Mouse (Mus musculus) adrenal gland, adult 18-20 months (tissue): ENCODE results near the gene Itpr3. TPM values are rescaled to one million over a fixed set of nuclear protein-coding genes. Genes with fewer than 3 reads are reported as not detected.

ENCODE experiments used
- DNase-seq, 2 experiments: peaks; one replicate each; pipeline ENCODE4 v3.0.0; 2021 to 2022; ENCODE audit warnings: low spot score in 2 of 2
- total RNA-seq, 2 experiments: library from RNA; stranded (reverse); gene quantifications; 1 replicate in 1 of 2; 2 replicates in 1 of 2; pipeline ENCODE4 v1.2.3; 2021

Itpr3 gene
- total RNA-seq, 2 experiments from 2014 or later: 5.5 to 6.2 TPM

DNA sequence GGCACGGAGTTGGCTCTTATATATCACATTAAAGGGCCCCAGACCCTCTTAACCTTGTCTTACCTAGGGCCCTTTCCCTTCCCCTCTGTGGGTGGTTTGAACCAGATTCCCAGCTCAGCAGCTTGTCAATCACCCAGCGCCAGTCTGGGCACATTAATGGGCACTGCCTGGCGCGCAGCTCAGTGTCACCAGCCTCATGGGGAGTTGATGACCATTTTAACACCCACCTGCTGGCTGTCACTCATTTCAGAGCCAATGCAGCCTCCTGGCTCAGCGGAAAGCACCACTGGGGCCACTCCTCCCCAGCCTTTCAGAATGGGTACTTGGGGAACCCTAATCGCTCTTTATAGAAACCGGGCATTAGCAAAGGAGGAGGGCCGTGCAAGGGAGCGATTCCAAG is 81.3 kb downstream of the Itpr3 start:
- no peak for DNase-seq

DNA sequence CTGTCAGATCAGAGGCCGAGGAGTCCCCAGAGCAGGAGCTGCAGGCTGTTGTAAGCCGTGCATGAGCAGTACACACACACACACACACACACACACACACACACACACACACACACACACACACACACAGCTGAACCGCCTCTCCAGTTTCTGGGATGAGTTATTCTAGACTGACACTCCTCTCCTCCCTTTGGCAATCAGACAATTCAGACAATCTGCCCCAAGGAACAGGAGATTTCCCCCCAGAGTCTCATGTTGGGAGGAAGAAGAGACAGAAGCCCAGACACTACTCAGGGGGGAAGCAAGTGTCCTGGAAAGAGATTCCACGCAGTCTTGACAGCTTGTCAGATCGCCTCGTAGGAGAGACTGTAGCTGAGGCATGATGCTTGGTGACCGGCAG is 82.2 kb downstream of the Itpr3 start:
- DNase-seq: no peak

DNA sequence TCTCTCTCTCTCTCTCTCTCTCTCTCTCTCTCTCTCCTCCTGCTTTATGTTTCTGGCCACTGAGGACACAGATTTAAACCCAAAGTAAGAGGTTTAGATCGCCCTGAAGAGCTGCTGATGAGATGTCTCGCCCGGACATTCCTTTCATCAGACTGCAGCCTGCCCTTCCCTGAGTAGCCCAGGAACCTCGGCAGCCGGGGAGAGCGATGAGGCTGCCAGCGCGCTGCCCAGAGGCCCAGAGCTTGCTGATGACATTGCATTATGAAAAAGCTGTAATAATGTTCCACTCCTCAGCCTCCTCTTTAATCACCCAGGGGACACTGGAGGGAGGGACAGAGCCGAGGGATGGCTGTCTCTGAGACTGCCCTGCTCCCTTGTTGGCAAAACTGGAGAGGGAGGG is 83.2 kb downstream of the Itpr3 start:
- no peak for DNase-seq

DNA sequence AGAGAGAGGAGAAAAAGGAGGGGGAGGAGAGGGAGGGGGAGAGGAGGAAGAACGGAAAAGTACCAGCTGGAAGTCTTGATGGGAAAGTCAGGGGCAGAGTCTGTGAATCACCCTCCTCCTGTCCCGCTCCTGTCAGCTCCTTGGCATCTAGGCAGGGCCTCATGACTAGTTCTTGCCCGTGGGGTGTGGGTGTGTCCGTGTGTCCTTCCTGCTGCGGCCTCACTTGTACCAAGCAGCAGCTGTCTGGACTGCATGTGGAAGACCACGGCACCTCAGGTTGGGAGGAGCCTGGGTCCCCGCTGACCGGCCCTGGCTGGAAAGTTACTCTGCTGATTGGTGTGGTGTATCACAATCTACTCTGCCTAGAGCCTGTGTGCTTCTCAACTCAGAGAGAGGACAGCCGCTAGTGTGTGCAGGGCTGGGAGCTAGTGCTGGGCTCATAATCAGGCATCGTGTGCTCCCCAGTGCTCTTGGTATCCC is 84.9 kb downstream of the Itpr3 start:
- peak in 1 of 2 experiments; percentile 61 for DNase-seq

DNA sequence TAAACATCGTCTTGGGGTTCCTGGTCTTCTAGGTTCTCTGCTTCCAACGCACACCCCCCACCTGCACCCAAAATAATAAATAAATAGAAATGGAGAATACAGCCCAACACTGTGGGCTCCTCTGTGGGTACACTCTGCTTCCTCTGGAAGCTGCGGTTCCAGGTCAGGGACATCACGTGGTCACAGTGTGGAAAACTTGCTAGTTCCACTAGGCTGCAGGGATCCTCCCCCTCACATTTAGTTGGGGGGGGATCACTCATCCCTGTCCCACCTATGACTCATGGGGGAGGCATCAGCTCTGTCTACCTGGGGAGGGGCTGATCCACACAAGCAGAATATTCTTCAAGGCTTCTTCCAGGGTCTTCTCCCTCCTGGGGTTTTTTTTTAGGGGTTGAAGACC is 87.0 kb downstream of the Itpr3 start:
- no peak for DNase-seq

DNA sequence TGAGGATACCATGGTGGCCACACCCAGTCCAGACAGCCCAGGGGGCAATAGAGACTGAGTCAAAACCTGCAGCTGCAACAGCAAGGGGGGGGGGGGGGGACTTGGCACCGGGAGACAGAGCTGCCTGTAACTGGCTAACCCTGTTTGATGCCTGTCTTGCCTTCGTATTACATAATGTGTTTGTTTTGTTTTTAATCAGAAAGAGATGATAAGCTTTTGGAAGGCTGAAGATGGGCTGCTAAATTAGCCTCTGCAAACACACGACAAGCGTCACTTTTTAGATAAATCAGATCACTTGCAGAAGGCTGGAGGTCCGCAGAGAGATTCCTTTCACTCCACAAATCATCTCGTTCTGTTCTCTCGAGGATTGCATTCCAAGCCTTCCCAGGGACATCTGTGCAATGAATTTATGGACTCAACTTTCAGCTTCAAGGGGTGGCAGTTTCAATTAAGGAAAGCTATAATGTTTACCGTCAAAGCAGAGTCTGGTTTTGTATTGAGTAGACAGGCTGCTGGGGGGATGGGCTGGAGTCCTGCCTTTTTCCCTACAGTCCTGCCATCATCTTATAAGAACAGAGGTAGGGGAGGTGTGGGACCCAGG is 89.3 kb downstream of the Itpr3 start:
- DNase-seq: no peak

DNA sequence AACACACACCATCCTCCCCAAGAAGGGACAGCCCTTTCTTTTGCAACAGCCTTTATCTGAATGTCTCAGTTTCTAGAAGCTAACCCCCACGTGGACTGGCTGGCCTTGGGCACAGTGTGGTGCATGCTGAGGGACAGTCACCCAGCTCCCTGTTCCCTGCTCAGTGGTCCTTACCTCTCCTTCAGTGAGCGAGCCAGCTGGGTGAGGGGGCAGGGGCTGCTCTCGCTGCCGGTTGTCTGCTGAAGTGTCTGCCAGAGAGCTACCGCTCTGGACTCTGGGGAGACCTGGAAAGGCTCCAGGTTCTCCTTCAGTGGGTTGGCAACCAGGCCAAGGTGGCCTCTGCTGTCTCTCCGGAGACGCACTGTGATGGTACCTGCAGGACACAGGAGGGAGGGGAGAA is 93.8 kb downstream of the Itpr3 start:
- no peak for DNase-seq

DNA sequence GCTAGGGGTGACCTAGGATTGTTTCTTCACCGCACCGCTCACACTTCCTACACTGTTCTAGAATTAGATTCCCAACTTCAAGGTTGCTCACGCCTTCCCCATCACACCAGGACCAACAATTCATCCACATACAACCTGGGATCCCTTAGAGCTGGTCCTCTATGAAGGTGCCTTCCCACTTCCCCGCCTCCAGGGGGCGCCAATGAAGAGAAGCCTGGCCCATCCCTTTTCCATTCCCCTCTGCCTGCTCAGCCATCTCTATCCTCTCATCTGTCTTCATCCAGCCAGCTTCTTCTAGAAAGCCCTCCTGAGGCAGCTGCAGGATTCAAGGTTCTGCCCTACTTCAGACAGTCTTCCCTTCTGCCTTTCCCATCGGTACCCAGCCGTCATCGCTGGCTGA is 94.3 kb downstream of the Itpr3 start:
- no peak for DNase-seq

DNA sequence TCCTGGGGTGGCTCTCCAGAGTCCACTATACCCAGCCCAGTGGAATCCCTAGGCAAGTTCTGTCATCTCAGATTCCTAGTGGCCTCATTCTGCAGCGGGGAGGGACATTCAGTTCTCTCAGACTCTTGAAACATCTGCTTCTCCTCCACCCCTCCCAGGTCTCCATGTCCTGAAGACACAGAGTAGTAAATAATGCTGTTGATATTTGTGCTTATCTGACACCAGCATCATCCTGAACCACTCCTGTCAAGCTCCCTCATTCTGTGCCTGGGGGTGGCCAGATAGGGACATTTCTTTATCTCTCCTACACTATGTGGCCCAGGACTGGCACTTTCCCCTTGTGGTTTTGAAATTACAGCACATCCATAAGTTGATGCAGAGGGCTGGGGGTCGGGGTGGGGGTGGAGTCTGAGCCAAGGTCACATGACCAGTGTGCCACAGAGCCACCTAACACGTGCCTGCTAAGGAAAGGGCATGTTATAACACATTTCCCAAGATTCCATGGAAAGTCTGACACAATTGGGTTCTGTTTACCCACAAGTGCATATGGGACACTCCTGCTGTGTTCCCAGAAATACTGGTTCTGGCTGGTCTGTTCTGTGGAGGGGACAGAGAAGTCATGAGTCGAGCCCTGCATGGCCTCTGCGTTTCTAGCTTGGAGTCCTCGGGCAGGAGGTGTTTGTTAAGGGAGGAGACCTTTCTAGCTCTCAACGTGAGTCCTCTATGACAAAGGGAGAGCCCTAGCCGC is 96.0 kb downstream of the Itpr3 start:
- DNase-seq: no peak

DNA sequence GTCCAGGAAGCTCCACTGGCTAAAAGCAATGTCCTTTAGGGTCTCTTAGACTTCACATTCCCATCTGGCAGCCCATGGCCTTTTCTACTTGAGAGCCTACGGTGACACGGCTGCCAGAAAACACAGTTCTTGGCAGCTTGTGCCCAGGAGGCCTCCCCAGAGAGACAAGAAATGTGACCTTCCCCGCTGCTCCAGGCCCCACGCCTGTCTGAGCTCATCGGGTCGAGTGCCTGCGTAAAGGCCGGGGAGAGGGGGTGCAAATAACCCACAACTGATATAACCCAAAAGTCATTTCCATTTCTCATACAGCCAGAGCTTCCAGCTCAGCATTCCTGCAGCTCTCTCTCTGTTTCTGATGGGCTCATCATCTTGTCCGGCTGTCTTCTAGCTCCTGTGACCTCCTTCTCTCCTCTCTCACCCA is 96.7 kb downstream of the Itpr3 start:
- peak; percentile 55 to 61 for DNase-seq

DNA sequence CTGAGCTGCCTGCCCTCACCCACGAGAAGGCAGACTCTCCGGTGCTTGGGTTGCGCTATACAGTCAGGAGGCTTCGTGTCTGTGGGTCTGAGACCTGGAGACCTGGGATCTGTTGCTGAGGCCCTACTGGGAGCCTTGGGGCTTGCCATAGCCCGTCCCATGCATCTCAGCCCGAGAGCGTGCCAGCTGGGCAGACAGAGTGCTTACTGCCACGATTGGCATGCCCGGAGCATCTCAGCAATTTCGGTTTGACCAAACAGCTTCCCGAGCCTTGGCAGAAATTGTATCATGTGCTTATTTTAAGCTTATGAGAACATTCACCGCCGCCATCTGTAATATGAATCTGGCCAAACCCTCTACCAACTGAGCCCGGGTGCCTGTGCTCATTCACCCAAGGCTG is 97.2 kb downstream of the Itpr3 start:
- DNase-seq: no peak

DNA sequence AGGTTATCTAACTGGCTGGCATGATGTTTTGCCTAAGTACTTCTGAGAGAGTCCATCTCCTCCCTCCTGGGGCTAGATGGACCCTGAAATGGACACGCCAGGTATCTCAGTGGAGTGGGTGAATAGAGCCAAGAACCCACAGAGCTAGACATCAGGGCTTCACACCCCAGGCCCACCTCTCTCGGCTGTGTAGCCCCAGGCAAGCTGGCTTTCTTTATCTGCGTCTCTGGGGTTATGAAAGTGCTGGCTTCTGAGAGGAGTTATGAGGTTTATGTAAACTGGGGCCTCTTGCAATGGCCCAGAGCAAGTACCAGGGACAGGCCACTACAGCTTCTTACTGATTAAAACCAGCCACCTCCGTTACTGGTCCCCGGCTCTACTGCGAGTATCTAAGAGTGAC is 97.8 kb downstream of the Itpr3 start:
- no peak for DNase-seq

DNA sequence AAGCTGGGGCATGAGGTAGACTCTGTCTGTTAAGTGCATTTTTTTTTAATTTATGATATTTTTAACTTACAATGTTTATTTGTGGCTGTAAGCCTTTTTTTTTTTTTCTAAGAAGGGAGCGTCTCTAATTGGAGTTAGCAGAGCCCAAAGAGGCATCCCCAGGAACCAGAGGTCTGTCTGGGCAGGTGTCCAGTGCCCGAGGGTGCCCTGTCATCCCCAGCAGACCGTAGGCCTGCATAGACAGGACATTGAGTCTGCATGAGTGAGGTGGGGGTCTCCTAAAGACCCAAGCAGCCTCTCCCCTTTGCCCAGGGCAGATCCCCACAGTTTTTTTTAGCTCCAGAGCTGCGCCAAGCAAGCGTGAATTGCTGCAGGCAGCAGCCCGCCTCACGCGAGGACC is 98.6 kb downstream of the Itpr3 start:
- no peak for DNase-seq

DNA sequence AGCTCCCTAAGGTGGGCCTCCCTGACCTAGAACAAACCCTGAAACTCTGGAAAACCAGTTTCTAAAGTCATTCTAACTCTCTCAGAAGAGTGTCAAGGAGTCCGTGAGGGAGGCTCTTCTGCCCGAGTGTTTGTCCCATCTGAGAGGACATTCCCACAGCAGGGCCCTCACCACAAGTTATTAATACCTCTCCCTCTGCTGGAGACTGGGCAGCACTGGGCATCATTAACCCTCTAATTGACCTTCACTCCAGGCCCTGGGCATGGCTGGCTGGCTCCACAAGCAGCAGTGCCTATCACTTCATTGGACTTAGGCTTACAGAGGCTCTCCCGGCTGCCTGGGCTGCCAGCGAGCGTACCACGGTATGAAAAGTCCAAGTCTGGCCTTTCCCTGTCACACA is 101.3 kb downstream of the Itpr3 start:
- no peak for DNase-seq

DNA sequence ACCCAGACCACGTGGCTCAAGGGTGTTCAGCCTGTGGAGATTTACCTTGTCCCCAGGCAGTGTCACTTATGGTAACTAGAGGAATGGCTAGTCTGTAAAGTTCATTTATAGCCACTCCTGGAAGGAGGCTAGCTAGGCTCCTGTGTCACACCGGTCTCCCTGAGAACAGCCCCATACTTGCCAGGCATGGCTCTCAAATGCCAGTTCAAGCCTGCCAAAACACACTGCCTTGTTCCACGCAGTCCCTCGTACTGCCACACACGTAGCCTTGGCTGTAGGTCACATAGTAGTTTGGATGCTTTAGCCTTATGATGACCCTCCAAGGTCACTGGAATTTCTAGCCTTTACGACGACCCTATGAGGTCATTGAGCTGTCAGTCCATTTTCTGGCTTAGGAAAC is 102.1 kb downstream of the Itpr3 start:
- no peak for DNase-seq

DNA sequence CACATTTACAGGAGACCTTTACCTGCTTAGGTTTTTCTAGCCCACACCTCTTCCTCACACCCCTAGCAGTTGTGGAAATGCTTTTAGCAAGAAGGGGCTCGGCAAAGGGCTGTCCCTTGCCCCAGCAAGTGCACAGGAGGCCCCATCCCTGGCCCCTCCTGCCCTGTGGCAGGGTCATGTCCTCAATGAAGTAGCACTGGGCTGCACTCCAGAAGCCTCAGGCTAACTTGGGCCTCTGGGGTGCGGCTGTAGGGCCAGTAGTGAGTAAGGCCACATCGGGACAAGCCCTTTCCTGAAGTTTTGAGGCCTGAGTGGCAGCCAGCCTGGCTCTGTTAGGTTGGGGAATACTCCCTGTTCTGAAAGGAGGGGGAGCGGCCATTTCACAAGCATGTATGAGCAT is 103.8 kb downstream of the Itpr3 start:
- DNase-seq: no peak

DNA sequence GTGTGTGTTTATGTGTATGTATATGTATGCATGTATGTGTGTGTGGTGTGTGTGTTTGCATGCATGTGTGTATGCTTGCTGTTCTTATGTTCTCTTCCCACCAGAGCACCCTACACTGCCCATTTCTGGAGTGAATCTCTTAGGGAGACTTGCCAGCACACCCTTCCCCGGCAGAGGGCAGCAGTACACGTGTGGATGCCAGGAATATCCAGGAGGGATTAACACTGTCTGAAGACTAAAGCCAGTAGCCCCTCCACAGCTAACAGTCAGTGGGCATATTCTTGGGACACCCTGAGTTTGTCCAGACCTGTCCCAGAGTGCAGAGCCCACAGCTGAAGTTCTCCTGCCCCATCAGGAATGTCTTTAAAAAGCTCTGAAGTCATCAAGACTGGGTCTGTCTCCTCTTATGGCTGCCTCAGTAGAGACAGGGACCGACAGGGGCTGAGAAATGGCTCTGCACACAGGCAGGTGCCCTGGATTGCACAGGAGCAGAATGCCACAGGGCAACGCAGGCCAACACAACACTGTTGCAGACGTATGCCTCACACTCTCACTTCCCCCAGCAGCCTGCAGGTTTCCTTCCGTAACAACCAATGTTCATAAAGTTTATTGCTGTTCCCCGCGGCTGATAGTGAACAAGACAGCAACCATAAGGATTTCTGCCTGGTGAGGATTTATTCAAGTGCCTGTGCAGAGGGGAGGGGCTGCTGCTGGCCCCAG is 108.1 kb downstream of the Itpr3 start:
- no peak for DNase-seq

DNA sequence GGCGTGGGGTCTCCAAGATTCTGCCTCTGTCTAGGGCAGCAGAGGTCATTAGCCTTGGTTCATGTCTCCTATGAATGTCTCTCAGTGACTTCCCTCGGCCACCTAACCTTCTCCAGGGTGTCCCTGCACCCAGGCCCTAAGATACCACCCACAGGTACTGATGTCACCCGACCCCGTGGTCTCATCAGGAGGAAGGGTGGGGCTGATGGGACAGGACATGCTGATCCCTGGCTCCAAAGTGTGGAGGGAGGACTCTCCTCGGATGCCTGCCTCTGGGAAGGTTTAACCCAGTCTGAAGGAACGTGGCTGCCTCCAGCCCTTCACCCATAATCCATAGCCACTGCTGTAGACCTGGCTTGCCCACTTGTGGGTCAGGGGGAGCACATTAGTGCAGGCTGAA is 109.8 kb downstream of the Itpr3 start:
- DNase-seq: no peak

DNA sequence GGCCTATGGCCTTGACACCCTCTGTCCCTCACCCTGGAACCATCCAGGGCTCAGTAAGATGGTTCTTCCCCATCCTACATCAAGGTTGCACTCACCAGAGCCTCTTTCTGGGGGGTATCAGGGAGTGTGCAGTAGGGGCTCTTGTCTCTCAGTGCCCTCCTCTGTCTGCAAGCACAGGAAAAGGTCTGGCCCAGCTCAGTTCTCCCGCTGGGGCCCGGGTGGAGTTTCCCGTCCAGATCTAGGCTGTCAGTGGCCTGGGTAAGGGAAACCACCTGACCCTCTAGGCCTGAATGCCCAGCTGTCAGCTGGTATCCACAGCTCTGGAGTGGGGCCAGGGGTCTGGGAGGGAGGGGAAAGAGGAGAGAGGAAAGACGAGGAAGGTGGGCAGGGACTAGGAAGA is 110.4 kb downstream of the Itpr3 start, which contains the start of gene Ip6k3:
Ip6k3 (minus strand) TSS at position 251 of the 400 bp plus-strand sequence.
- no peak for DNase-seq

DNA sequence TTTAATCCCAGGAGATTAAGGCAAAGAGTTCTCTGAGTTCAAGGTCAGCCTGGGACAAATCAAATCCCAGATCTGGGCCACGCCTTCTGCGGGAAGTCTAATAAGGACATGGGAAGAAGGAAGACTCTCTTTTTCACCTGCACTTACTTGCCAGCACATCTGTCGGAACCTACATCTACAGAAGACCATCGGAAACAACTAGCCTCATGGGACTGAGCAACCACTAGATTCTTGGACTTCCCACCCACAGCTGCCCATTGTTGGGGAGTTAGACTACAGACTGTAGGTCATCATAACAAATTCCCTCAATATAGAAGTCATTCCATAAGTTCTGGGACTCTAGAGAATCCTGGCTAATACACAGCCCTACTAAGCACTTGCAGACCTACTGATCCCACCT is 111.5 kb downstream of the Itpr3 start:
- no peak for DNase-seq

DNA sequence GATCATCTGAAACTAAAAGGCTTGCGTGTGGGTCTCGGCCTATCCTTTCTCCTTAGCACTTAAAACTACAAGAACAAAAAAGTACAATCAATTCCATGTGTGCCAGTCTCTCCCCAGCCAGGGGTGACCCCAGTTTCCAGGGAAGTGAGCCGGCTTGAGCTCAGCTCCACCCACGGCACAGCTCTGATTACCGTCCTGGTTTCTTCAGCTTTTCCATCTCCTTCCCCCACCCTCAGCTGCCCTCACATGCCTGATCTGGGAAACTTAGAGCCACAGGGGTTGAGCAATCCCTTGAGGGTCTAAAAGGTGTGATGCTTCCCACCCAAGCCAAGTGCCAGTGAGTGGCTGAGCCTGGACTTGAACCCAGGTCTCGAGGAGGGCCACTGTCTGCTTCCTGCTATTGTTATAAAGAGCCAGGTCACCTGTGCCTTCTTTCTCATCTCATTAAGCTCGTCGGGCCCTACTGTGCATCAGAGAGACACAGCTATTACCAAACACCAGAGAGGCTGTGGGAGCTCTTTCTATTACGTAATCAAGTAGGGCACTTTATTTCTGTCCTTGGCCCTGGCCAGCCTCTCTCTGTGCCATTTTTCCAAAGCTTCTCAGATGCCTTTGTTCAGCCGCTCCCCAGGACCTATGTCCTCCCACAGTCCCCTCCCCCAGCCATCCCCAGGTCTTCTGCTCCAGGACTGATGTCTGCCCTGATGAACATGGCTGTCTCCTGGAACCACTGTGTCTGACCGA is 113.0 kb downstream of the Itpr3 start:
- no peak for DNase-seq
